Mouse (Mus musculus): ENCODE measurements around the gene Gal3st3.

Gal3st3 gene
- long read RNA-seq, experiment 1: 0 reads
- long read RNA-seq, experiment 2, partial matches to known transcripts: 0 of 1 reads
- long read RNA-seq, experiment 2, other reads (novel, unspliced or antisense): 1 of 1 reads

- intact Hi-C loops (cut with DNase I): loop anchor here (5.0 kb wide), 1 partner anchor 49 kb away; the partner anchor contains the start of gene Cst6
Measured at GRCm38 (mm10) chr19:5297903-5298800, at the start of gene Gal3st3. TSS of gene Gal3st3 (plus strand) at chr19:5298331.

- intact Hi-C loops (cut with DNase I): no loop called here
Measured at GRCm38 (mm10) chr19:5257140-5257539, 41.0 kb upstream of the Gal3st3 start.

GRCm38 (mm10) chr19:5267015-5267414 lies 31.1 kb upstream of the Gal3st3 start:
- intact Hi-C loops (cut with DNase I): no loop called here

GRCm38 (mm10) chr19:5268017-5268416 lies 30.1 kb upstream of the Gal3st3 start:
- intact Hi-C loops (cut with DNase I): no loop called here

- intact Hi-C loops (cut with DNase I): no loop called here
Measured at GRCm38 (mm10) chr19:5268875-5269274, 29.3 kb upstream of the Gal3st3 start.

- intact Hi-C loops (cut with DNase I): no loop called here
Measured at GRCm38 (mm10) chr19:5269392-5269791, 28.7 kb upstream of the Gal3st3 start.

- intact Hi-C loops (cut with DNase I): loop anchor here (5.0 kb wide), 1 partner anchor 74 kb away; no protein-coding TSS in a partner anchor
Measured at GRCm38 (mm10) chr19:5271430-5271829, 26.7 kb upstream of the Gal3st3 start.

GRCm38 (mm10) chr19:5272326-5272795 lies 25.8 kb upstream of the Gal3st3 start:
- intact Hi-C loops (cut with DNase I): loop anchor here (5.0 kb wide), 1 partner anchor 75 kb away; no protein-coding TSS in a partner anchor

- intact Hi-C loops (cut with DNase I): loop anchor here (5.0 kb wide), 1 partner anchor 76 kb away; no protein-coding TSS in a partner anchor
Measured at GRCm38 (mm10) chr19:5272801-5273733, 25.1 kb upstream of the Gal3st3 start, which contains the start of gene Pacs1. TSS of gene Pacs1 (minus strand) at chr19:5273119.

GRCm38 (mm10) chr19:5273916-5274315 lies 24.2 kb upstream of the Gal3st3 start:
- intact Hi-C loops (cut with DNase I): loop anchor here (5.0 kb wide), 1 partner anchor 77 kb away; no protein-coding TSS in a partner anchor

GRCm38 (mm10) chr19:5274641-5275040 lies 23.5 kb upstream of the Gal3st3 start:
- intact Hi-C loops (cut with DNase I): loop anchor here (5.0 kb wide), 1 partner anchor 77 kb away; no protein-coding TSS in a partner anchor

- intact Hi-C loops (cut with DNase I): no loop called here
Measured at GRCm38 (mm10) chr19:5275736-5276135, 22.4 kb upstream of the Gal3st3 start.

- intact Hi-C loops (cut with DNase I): no loop called here
Measured at GRCm38 (mm10) chr19:5276531-5276930, 21.6 kb upstream of the Gal3st3 start.

- intact Hi-C loops (cut with DNase I): no loop called here
Measured at GRCm38 (mm10) chr19:5277140-5277539, 21.0 kb upstream of the Gal3st3 start.

GRCm38 (mm10) chr19:5278381-5278780 lies 19.8 kb upstream of the Gal3st3 start:
- intact Hi-C loops (cut with DNase I): no loop called here

- intact Hi-C loops (cut with DNase I): loop anchor here (5.0 kb wide), 1 partner anchor 52 kb away; the partner anchor contains the start of gene Cst6
Measured at GRCm38 (mm10) chr19:5294972-5295735, 3.0 kb upstream of the Gal3st3 start, which contains the start of gene Sf3b2. TSS of gene Sf3b2 (minus strand) at chr19:5295455.

- intact Hi-C loops (cut with DNase I): loop anchor here (5.0 kb wide), 1 partner anchor 52 kb away; the partner anchor contains the start of gene Cst6
Measured at GRCm38 (mm10) chr19:5295736-5296075, 2.4 kb upstream of the Gal3st3 start.

GRCm38 (mm10) chr19:5296630-5297029 lies 1.5 kb upstream of the Gal3st3 start:
- intact Hi-C loops (cut with DNase I): loop anchor here (5.0 kb wide), 1 partner anchor 51 kb away; the partner anchor contains the start of gene Cst6

GRCm38 (mm10) chr19:5300588-5300987 lies 2.5 kb downstream of the Gal3st3 start:
- intact Hi-C loops (cut with DNase I): no loop called here

- intact Hi-C loops (cut with DNase I): no loop called here
Measured at GRCm38 (mm10) chr19:5302455-5302854, 4.3 kb downstream of the Gal3st3 start.

Data from adrenal gland (tissue).